Mouse (Mus musculus) megakaryocyte, embryonic 14.5 days (primary cell): Measurements from ENCODE around the gene Itga1.

ENCODE experiments used
- FLI1 ChIP-seq: IDR thresholded peaks from 2 replicates; pipeline ENCODE4 v1.6.1; 2012; ENCODE audit warnings: low read length, inconsistent platforms, mixed read lengths
- GATA1 ChIP-seq: IDR thresholded peaks from 3 replicates; pipeline ENCODE4 v1.6.1; 2012; ENCODE audit warnings: mixed read lengths, low read length, inconsistent platforms, borderline replicate concordance

- TF ChIP-seq GATA1 (no peak), FLI1 (no peak)
Measured at GRCm38 (mm10) chr13:114930996-114931649, 170.6 kb downstream of the Itga1 start.
